Mouse (Mus musculus): ENCODE results near the gene Nhs.

DNA sequence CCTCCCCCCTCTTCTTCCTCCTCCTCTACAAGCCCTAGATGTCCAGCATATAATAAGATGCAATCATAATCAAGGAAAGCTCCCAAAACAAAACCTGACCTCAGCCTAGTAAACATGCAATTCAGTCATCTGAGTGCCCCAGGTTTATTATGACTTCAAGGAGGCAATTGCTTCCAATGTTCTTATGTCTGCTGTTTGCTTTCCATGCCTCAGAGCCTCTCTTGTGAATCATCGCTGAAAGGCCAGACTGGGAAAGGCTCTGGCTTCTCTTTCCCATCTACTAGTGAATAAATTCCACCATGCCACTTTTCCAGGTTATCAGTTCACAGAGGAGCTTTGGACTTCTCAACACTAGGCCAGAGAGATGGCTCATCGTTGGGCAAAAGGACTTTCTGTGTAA is 114.0 kb downstream of the Nhs start:
- no peak for TF ChIP-seq POLR2A (IDR thresholded peaks at IDR 0.05; ENCODE audit: low read depth, low read length)
- TF ChIP-seq EP300 (IDR thresholded peaks at IDR 0.05; ENCODE audit: low read length) = no peak
- TF ChIP-seq ZC3H11A (IDR thresholded peaks at IDR 0.05; ENCODE audit: low read depth, low read length) = no peak
- TF ChIP-seq MEF2A (IDR thresholded peaks at IDR 0.05; ENCODE audit: borderline replicate concordance, low read depth, low read length) = no peak
- TF ChIP-seq CTCF (conservative IDR thresholded peaks at IDR 0.05 in 1 of 2, IDR thresholded peaks at IDR 0.05 in 1 of 2; ENCODE audit: low read depth in 2 of 2, low read length in 2 of 2) = no peak
- no peak for TF ChIP-seq HCFC1 (IDR thresholded peaks at IDR 0.05; ENCODE audit: low read depth, low read length)
- no peak for TF ChIP-seq SIN3A (IDR thresholded peaks at IDR 0.05; ENCODE audit: low read length)
- no peak for TF ChIP-seq BHLHE40 (IDR thresholded peaks at IDR 0.05; ENCODE audit: low read depth, low read length)
- no peak for TF ChIP-seq CHD1 (IDR thresholded peaks at IDR 0.05; ENCODE audit: low read depth, low read length)
- no peak for TF ChIP-seq USF1 (IDR thresholded peaks at IDR 0.05; ENCODE audit: low read depth, low read length)
